Mouse (Mus musculus): ENCODE measurements around the gene Vps45.

DNA sequence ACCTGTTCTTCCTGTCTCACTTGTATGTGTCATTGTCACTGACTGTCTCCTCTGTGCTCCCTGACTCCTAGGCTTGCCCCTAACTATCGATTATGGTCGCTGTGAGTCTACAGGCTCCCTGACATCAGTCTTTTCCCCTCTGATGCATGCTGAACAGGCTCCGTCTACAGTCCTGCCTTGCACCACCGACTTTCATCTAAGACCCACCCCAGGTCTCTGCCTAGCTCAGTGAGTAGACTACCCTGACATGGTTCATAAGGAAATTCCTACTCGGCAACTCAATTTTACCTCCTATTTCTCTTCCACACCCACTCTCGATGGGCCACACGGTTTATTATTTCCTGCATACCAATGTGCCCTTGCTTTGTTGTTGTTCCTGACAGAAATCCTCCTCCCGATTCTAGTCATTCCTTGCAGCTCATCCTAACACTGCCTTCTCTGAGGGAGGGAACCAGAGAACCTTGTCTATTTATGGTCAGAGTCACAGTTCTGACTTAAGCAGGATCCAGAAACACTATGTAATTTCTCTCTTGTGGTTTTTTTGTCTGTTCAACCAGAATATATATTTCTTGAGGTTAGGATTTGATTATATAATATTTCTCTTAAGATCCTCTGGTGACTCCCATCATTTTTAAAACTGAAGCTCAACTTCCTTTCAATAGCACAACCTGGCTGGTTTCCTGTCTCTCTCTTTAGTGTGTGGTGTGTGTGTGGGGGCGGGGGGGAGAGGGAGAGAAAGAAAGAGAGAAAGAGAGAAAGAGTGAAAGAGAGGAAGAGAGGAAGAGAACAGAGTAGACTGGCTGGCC, 18.2 kb downstream of the Vps45 start:
- TF ChIP-seq GATA1 (IDR thresholded peaks at IDR 0.05; ENCODE audit: low read length) (no peak), TAL1 (IDR thresholded peaks at IDR 0.05; ENCODE audit: low read length) (no peak)
